Mouse (Mus musculus) liver, embryonic 14.5 days (tissue): ENCODE results near the gene Sdhd. TPM values are rescaled to one million over a fixed set of nuclear protein-coding genes. Genes with fewer than 3 reads are reported as not detected.

Experiments
- ATAC-seq: fragments of 200-750 bp; cut with Nextera tagmentation; 2 replicates; pipeline ENCODE4 v1.8.0; 2017; ENCODE audit warnings: moderate number of reproducible peaks, mild to moderate bottlenecking, moderate library complexity; ENCODE audit not compliant: insufficient read depth
- DNase-seq, 3 experiments: peaks; one replicate each; pipeline ENCODE4 v3.0.0-alpha.2; 2012 to 2013; ENCODE audit warnings: low read depth in 3 of 3, low spot score in 3 of 3
- H3K27ac ChIP-seq: fragments of 300-500 bp; sonication (generic); 2 replicates; pipeline ENCODE4 v1.5.1; 2014; ENCODE audit warnings: moderate library complexity, mild to moderate bottlenecking, control low read depth, inconsistent platforms
- H3K27me3 ChIP-seq: fragments of 300-500 bp; sonication (generic); 2 replicates; pipeline ENCODE4 v1.6.1; 2014; ENCODE audit warnings: mild to moderate bottlenecking, low read length, moderate library complexity; ENCODE audit not compliant: control insufficient read depth, insufficient read depth
- H3K36me3 ChIP-seq: fragments of 300-500 bp; sonication (generic); replicated peaks from 2 replicates; pipeline ENCODE4 v1.6.1; 2014; ENCODE audit warnings: low read depth; ENCODE audit not compliant: control insufficient read depth, insufficient read depth
- H3K4me1 ChIP-seq, 2 experiments: fragments of 200-500 bp in 1 of 2; fragments of 300-500 bp in 1 of 2; sonication (generic) in 1 of 2; replicated peaks; 2 replicates each; pipeline ENCODE4 v1.6.1; 2012 to 2014; ENCODE audit warnings: antibody characterized with exemption in 1 of 2, inconsistent platforms in 1 of 2, low read length in 1 of 2; ENCODE audit not compliant: control insufficient read depth in 2 of 2, insufficient read depth in 2 of 2
- H3K4me2 ChIP-seq: fragments of 300-500 bp; sonication (generic); 2 replicates; pipeline ENCODE4 v1.6.1; 2014; ENCODE audit warnings: low read depth, mild to moderate bottlenecking, control low read depth, moderate library complexity
- H3K4me3 ChIP-seq, 2 experiments: fragments of 200-500 bp in 1 of 2; fragments of 300-500 bp in 1 of 2; sonication (generic) in 1 of 2; 2 replicates each; pipeline ENCODE4 v1.5.1; 2012 to 2014; ENCODE audit warnings: low read depth in 2 of 2, low read length in 2 of 2, mild to moderate bottlenecking in 2 of 2, control low read depth in 1 of 2, inconsistent platforms in 1 of 2, moderate library complexity in 1 of 2; ENCODE audit not compliant: insufficient read depth in 1 of 2
- H3K9ac ChIP-seq: fragments of 300-500 bp; sonication (generic); replicated peaks from 2 replicates; pipeline ENCODE4 v1.6.1; 2014; ENCODE audit warnings: mild to moderate bottlenecking, control low read depth, moderate library complexity
- H3K9me3 ChIP-seq: fragments of 300-500 bp; sonication (generic); 2 replicates; pipeline ENCODE4 v1.6.1; 2016; ENCODE audit warnings: low read length, mixed read lengths; ENCODE audit not compliant: control insufficient read depth
- CTCF ChIP-seq: IDR thresholded peaks from 2 replicates; pipeline ENCODE4 v1.5.1; 2016; ENCODE audit warnings: antibody characterized with exemption, low read depth, control low read depth
- EP300 ChIP-seq: IDR thresholded peaks from 2 replicates; pipeline ENCODE4 v1.6.1; 2016; ENCODE audit warnings: antibody characterized with exemption, low read depth
- WGBS: fragments of 180-500 bp; shearing (Covaris S2); extraction: QIAGEN DNeasy Blood & Tissue Kit; methylation state at CpG from one replicate; pipeline ENCODE4 v1.1.7; 2014; ENCODE audit not compliant: insufficient replicate concordance; 5-methylcytosine and 5-hydroxymethylcytosine counted together
- polyA plus RNA-seq, 2 experiments: library from polyadenylated mRNA; depleted of rRNA in 1 of 2; stranded (reverse) in 1 of 2; unstranded in 1 of 2; fragments of >200 nt; fragmentation: Nextera tagmentation in 1 of 2; extraction: Ambion mirVana in 1 of 2; gene quantifications; 2 replicates each; pipeline versions ENCODE4 v1.2.1 to v1.2.3; 2012 to 2014

Sdhd gene
- polyA plus RNA-seq, 2 experiments, result 167 to 322 TPM

DNA sequence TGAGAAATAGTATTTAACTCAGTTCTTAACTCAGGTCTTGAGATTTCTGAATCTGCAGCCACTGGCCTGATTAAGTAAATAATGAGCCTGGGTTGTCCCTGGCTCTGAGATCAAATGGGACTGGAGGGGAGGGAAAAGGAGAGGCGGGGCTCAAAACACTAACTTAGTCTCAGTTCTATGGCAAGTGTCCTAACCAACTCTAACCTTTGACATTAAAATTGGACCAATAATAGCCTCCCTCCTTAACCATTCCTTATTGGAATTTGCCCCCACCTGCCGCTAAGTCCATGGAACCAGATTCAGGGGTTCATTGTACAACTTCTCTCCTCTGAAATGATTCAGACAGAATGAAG, 48.5 kb downstream of the Sdhd start, which contains the start of gene Bco2:
Bco2 (minus strand) TSS at position 88 of the 353 bp plus-strand sequence.
- DNase-seq (no peak), ATAC-seq (no peak)
- WGBS, result 51% methylated on average over 2 of the region's 2 CpGs
- H3K27me3 ChIP-seq, result no peaks in the 10 kb centered on the region
- no peak within 1 kb of the TSS for H3K27ac ChIP-seq
- no peak for TF ChIP-seq CTCF
- TF ChIP-seq EP300, result no peak
- H3K4me3 ChIP-seq, result no peak within 1 kb of the TSS
- no peak within 1 kb of the TSS for H3K9ac ChIP-seq
- H3K36me3 ChIP-seq, result no peaks in the 10 kb centered on the region
- H3K4me1 ChIP-seq, result no peaks in the 10 kb centered on the region
- H3K4me2 ChIP-seq, result no peak within 1 kb of the TSS
- H3K9me3 ChIP-seq, result no peaks in the 10 kb centered on the region

DNA sequence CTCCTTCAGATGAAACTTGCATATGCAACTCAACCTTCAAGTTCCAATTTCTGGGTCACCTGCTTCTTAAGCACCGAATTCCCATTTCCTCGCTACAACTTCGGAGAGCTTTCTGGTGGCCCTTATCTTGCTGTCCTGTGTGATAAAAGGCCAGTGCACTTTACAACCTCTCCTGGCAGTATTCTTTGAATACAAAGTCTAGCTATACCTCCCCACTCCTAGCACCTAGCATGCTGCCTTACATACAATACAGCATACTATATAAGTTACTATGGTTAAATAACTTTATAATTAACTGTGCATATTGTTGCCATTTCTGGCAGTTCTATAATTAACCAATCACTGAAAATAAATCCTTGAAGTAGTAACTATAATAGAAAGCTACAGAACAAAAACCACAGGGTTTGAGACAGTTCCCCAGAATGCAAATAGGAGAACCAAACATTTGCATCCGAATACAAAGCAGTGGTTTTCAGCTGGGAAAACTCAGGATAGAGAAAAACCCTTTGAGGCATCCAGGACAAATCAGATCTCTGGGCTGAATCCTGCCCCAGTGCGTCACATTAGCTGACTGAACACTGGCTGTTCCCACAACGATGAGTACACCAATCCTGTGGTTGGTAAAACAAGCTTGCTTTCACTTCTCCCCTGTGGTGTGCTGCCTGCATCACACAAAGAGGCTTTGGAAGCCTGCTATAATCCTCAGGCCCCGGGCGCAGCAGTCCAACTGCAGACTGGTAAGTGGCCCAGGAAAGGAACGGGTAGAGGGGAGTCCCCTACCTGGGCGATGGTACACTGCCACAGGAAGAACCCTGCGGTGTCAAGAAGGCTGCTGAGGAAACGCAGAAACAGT, 49.1 kb downstream of the Sdhd start, which contains the start of gene Il18:
Il18 (plus strand) TSS at position 587 of the 853 bp plus-strand sequence.
- H3K4me2 ChIP-seq, result no peak within 1 kb of the TSS
- H3K9ac ChIP-seq, result no peak within 1 kb of the TSS
- no peak within 1 kb of the TSS for H3K27ac ChIP-seq
- H3K9me3 ChIP-seq, result no peaks in the 10 kb centered on the region
- TF ChIP-seq EP300, result no peak
- TF ChIP-seq CTCF, result no peak
- H3K4me3 ChIP-seq, result no peak within 1 kb of the TSS
- no peak for ATAC-seq
- no peaks in the 10 kb centered on the region for H3K4me1 ChIP-seq
- no peaks in the 10 kb centered on the region for H3K27me3 ChIP-seq
- no peaks in the 10 kb centered on the region for H3K36me3 ChIP-seq
- 28% methylated on average over 12 of the region's 12 CpGs for WGBS
- no peak for DNase-seq

DNA sequence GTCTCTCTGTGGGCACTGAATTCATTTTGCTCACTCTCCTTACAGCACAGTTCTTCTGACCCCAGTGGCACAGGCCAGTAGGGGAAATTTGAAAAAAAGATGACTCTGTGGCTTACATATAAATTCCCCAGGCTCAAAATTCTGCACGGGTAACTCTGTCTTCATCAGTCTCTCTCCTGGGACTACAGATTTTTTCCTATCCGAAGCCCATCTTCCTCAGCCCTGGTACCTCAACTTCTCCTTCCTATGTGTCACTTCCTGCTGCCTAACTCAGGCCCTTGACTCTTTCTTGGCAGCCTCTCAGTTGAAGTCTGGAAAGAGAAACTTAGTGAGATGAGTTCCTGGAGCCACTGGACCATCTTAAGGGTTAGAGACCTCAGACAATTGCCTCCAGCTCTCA, 50.1 kb downstream of the Sdhd start:
- no peaks in the 10 kb centered on the region for H3K27me3 ChIP-seq
- no peak for DNase-seq
- WGBS, result 29% methylated on average over 2 of the region's 2 CpGs

GRCm38 (mm10) chr9:50552206-50552605, 51.4 kb downstream of the Sdhd start:
- 46% methylated on average over 5 of the region's 5 CpGs for WGBS
- no peak overlapping the region for H3K4me3 ChIP-seq
- no peak overlapping the region for H3K9ac ChIP-seq
- no peaks in the 10 kb centered on the region for H3K9me3 ChIP-seq
- no peak for DNase-seq
- no peak overlapping the region for H3K27ac ChIP-seq
- H3K4me2 ChIP-seq, result no peak overlapping the region
- H3K27me3 ChIP-seq, result no peaks in the 10 kb centered on the region
- no peaks in the 10 kb centered on the region for H3K36me3 ChIP-seq
- no peak for ATAC-seq
- no peaks in the 10 kb centered on the region for H3K4me1 ChIP-seq
- no peak for TF ChIP-seq CTCF
- TF ChIP-seq EP300, result no peak

More for the DNA sequence above, 50.1 kb downstream of the Sdhd start:
- no peaks in the 10 kb centered on the region for H3K4me1 ChIP-seq
- no peak for ATAC-seq
- H3K36me3 ChIP-seq, result no peaks in the 10 kb centered on the region
- no peaks in the 10 kb centered on the region for H3K9me3 ChIP-seq
- no peak for TF ChIP-seq EP300
- no peak for TF ChIP-seq CTCF
- no peak overlapping the region for H3K4me3 ChIP-seq
- no peak overlapping the region for H3K9ac ChIP-seq
- no peak overlapping the region for H3K4me2 ChIP-seq
- H3K27ac ChIP-seq, result no peak overlapping the region

DNA sequence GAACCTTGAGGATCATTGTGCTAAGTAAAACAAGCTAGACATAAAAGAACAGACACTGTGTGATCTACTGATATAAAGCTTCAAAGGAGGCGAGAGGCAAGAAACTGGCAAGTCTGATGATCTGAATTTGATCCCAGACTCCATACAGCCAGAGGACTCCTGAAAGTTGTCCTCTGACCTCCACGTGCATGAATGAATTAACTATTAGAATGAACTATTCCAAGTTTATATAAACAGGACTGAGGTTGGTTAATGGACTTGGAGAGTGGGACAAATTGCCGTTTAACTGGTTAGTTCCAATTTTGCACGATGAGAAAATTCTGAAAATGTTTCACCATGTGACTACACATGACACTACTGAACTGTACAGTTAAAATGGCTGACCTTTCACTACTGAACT, 54.7 kb downstream of the Sdhd start:
- H3K4me1 ChIP-seq, result no peaks in the 10 kb centered on the region
- no peaks in the 10 kb centered on the region for H3K9me3 ChIP-seq
- no peak overlapping the region for H3K27ac ChIP-seq
- no peak overlapping the region for H3K4me2 ChIP-seq
- no peak overlapping the region for H3K4me3 ChIP-seq
- no peak for DNase-seq
- H3K36me3 ChIP-seq, result no peaks in the 10 kb centered on the region
- ATAC-seq, result no peak
- TF ChIP-seq CTCF, result no peak
- no peak for TF ChIP-seq EP300
- H3K27me3 ChIP-seq, result no peaks in the 10 kb centered on the region
- 65% methylated on average over 4 of the region's 4 CpGs for WGBS
- no peak overlapping the region for H3K9ac ChIP-seq
